Mouse (Mus musculus) MEL (cell line): ENCODE data around the gene Soat2. TPM values are rescaled to one million over a fixed set of nuclear protein-coding genes. Genes with fewer than 3 reads are reported as not detected.

ENCODE experiments used
- DNase-seq: peaks from one replicate; pipeline ENCODE4 v3.0.0; 2011; ENCODE audit warnings: low read depth, low spot score
- H3K27ac ChIP-seq: 2 replicates; pipeline ENCODE4 v1.5.1; 2012; ENCODE audit warnings: low read depth, mild to moderate bottlenecking, control low read depth, low read length, moderate library complexity; ENCODE audit not compliant: control insufficient read depth
- H3K27me3 ChIP-seq, 2 experiments: fragments of 150-350 bp in 1 of 2; sonication (generic) in 1 of 2; 2 replicates each; pipeline ENCODE4 v1.6.1; 2012; ENCODE audit warnings: low read length in 2 of 2, mild to moderate bottlenecking in 2 of 2, improper control_type of control experiment in 1 of 2, moderate library complexity in 1 of 2; ENCODE audit not compliant: insufficient read depth in 2 of 2, control insufficient read depth in 1 of 2
- H3K36me3 ChIP-seq, 2 experiments: 2 replicates each; pipeline ENCODE4 v1.6.1; 2012 to 2014; ENCODE audit warnings: low read length in 2 of 2, improper control_type of control experiment in 1 of 2, inconsistent platforms in 1 of 2, mild to moderate bottlenecking in 1 of 2; ENCODE audit not compliant: insufficient read depth in 2 of 2, control insufficient read depth in 1 of 2
- H3K4me1 ChIP-seq, 2 experiments: fragments of 150-350 bp in 1 of 2; sonication (generic) in 1 of 2; 2 replicates each; pipeline ENCODE4 v1.6.1; 2012; ENCODE audit warnings: low read length in 2 of 2, improper control_type of control experiment in 1 of 2, mild to moderate bottlenecking in 1 of 2; ENCODE audit not compliant: insufficient read depth in 2 of 2, control insufficient read depth in 1 of 2
- H3K4me3 ChIP-seq, 2 experiments: fragments of 150-350 bp in 1 of 2; sonication (generic) in 1 of 2; 2 replicates each; pipeline ENCODE4 v1.5.1; 2012; ENCODE audit warnings: low read depth in 2 of 2, low read length in 2 of 2, mild to moderate bottlenecking in 2 of 2, moderate library complexity in 2 of 2, control low read depth in 1 of 2, improper control_type of control experiment in 1 of 2; ENCODE audit not compliant: control insufficient read depth in 1 of 2, insufficient read depth in 1 of 2
- H3K79me2 ChIP-seq: 2 replicates; pipeline ENCODE4 v1.6.1; 2012; ENCODE audit warnings: mild to moderate bottlenecking, low read length, moderate library complexity; ENCODE audit not compliant: control insufficient read depth, poor library complexity, insufficient read depth
- H3K9ac ChIP-seq: 2 replicates; pipeline ENCODE4 v1.6.1; 2012; ENCODE audit warnings: low read depth, mild to moderate bottlenecking, control low read depth, low read length, moderate library complexity; ENCODE audit not compliant: control insufficient read depth, poor library complexity, severe bottlenecking
- H3K9me3 ChIP-seq: fragments of 150-350 bp; sonication (generic); replicated peaks from 2 replicates; pipeline ENCODE4 v1.6.1; 2012; ENCODE audit warnings: mild to moderate bottlenecking, low read length, improper control_type of control experiment, moderate library complexity; ENCODE audit not compliant: insufficient read depth
- CHD1 ChIP-seq: IDR thresholded peaks from 2 replicates; pipeline ENCODE4 v1.6.1; 2012; ENCODE audit warnings: low read depth, mild to moderate bottlenecking, inconsistent platforms, low read length, improper control_type of control experiment
- ELF1 ChIP-seq: IDR thresholded peaks from 2 replicates; pipeline ENCODE4 v1.6.1; 2014; ENCODE audit warnings: low read depth, mild to moderate bottlenecking, inconsistent platforms, low read length, improper control_type of control experiment, moderate library complexity
- EP300 ChIP-seq, 2 experiments: IDR thresholded peaks; 2 replicates each; pipeline ENCODE4 v1.6.1; 2011; ENCODE audit warnings: improper control_type of control experiment in 2 of 2, low read length in 2 of 2, low read depth in 1 of 2, mild to moderate bottlenecking in 1 of 2
- ETS1 ChIP-seq: IDR thresholded peaks from 2 replicates; pipeline ENCODE4 v1.6.1; 2012; ENCODE audit warnings: low read depth, mild to moderate bottlenecking, inconsistent platforms, low read length, improper control_type of control experiment, moderate library complexity
- HCFC1 ChIP-seq: IDR thresholded peaks from 2 replicates; pipeline ENCODE4 v1.6.1; 2012; ENCODE audit warnings: low read depth, mild to moderate bottlenecking, inconsistent platforms, low read length, improper control_type of control experiment, moderate library complexity
- KAT2A ChIP-seq: conservative IDR thresholded peaks from 2 replicates; pipeline ENCODE4 v1.6.1; 2012; ENCODE audit warnings: low read depth, low read length, improper control_type of control experiment, inconsistent platforms
- MAX ChIP-seq: IDR thresholded peaks from 2 replicates; pipeline ENCODE4 v1.6.1; 2011; ENCODE audit warnings: low read length, improper control_type of control experiment
- MAZ ChIP-seq: IDR thresholded peaks from 2 replicates; pipeline ENCODE4 v1.6.1; 2012; ENCODE audit warnings: low read depth, mild to moderate bottlenecking, inconsistent platforms, low read length, improper control_type of control experiment
- MEF2A ChIP-seq: IDR thresholded peaks from 2 replicates; pipeline ENCODE4 v1.6.1; 2014; ENCODE audit warnings: low read depth, mild to moderate bottlenecking, inconsistent platforms, low read length, improper control_type of control experiment; ENCODE audit not compliant: poor library complexity, insufficient replicate concordance, severe bottlenecking; ENCODE audit errors: extremely low read depth
- MXI1 ChIP-seq: IDR thresholded peaks from 2 replicates; pipeline ENCODE4 v1.6.1; 2011; ENCODE audit warnings: mild to moderate bottlenecking, low read depth, low read length, improper control_type of control experiment
- MYB ChIP-seq: IDR thresholded peaks from 2 replicates; pipeline ENCODE4 v1.6.1; 2011; ENCODE audit warnings: mild to moderate bottlenecking, low read depth, low read length, improper control_type of control experiment
- POLR2AphosphoS2 ChIP-seq: IDR thresholded peaks from 2 replicates; pipeline ENCODE4 v1.6.1; 2011; ENCODE audit warnings: low read length, improper control_type of control experiment
- POLR2AphosphoS5 ChIP-seq: IDR thresholded peaks from 2 replicates; pipeline ENCODE4 v1.6.1; 2012; ENCODE audit warnings: low read depth, borderline replicate concordance, mild to moderate bottlenecking, inconsistent platforms, low read length, moderate library complexity, mixed read lengths
- RAD21 ChIP-seq: IDR thresholded peaks from 2 replicates; pipeline ENCODE4 v1.6.1; 2011; ENCODE audit warnings: mild to moderate bottlenecking, low read depth, low read length, improper control_type of control experiment
- RCOR1 ChIP-seq: IDR thresholded peaks from 2 replicates; pipeline ENCODE4 v1.6.1; 2012; ENCODE audit warnings: low read depth, mild to moderate bottlenecking, inconsistent platforms, low read length, improper control_type of control experiment
- TBP ChIP-seq: IDR thresholded peaks from 2 replicates; pipeline ENCODE4 v1.8.0; 2011; ENCODE audit warnings: low read depth, low read length, improper control_type of control experiment
- TCF12 ChIP-seq: IDR thresholded peaks from 2 replicates; pipeline ENCODE4 v1.6.1; 2014; ENCODE audit warnings: low read depth, mild to moderate bottlenecking, inconsistent platforms, low read length, improper control_type of control experiment, moderate library complexity
- UBTF ChIP-seq: IDR thresholded peaks from 2 replicates; pipeline ENCODE4 v1.6.1; 2012; ENCODE audit warnings: low read depth, mild to moderate bottlenecking, inconsistent platforms, low read length, improper control_type of control experiment, moderate library complexity, borderline replicate concordance; ENCODE audit not compliant: insufficient read depth
- ZC3H11A ChIP-seq: IDR thresholded peaks from 2 replicates; pipeline ENCODE4 v1.6.1; 2012; ENCODE audit warnings: low read depth, mild to moderate bottlenecking, inconsistent platforms, low read length, improper control_type of control experiment
- ZMIZ1 ChIP-seq: IDR thresholded peaks from 2 replicates; pipeline ENCODE4 v1.6.1; 2012; ENCODE audit warnings: low read depth, mild to moderate bottlenecking, inconsistent platforms, low read length, improper control_type of control experiment, moderate library complexity
- polyA plus RNA-seq, 2 experiments: library from polyadenylated mRNA; stranded (reverse) in 1 of 2; unstranded in 1 of 2; fragments of >175 nt in 1 of 2; fragments of >200 nt in 1 of 2; gene quantifications; 2 replicates each; pipeline versions ENCODE4 v1.2.1 to v1.2.4; 2012; ENCODE audit warnings: low replicate concordance in 2 of 2, low read depth in 1 of 2; ENCODE audit not compliant: insufficient read length in 2 of 2, insufficient read depth in 1 of 2, missing spikeins in 1 of 2
- total RNA-seq: library from RNA; depleted of rRNA; stranded (reverse); fragments of 300-350 nt; gene quantifications from 2 replicates; pipeline ENCODE4 v1.2.3, GENCODE M21; 2012

Gene Soat2
- total and polyA plus RNA-seq, 3 experiments: 20.0 to 44.8 TPM; not detected in 1

GRCm38 (mm10) chr15:102108651-102109525 is 41.4 kb upstream of the Soat2 start (continued):
- TF ChIP-seq ZMIZ1 (no peak), UBTF (no peak), EP300 (IDR thresholded peaks at IDR 0.05; ENCODE audit: low read depth in 1 of 2, low read length in 2 of 2) (no peak), RCOR1 (no peak), POLR2AphosphoS5 (no peak), RAD21 (peak; percentile 78), POLR2AphosphoS2 (no peak), MXI1 (peak; percentile 45; the same call in 1 of the 2 replicates), MAZ (peak; percentile 81), TBP (no peak), TCF12 (peak; percentile 28; the same call in 1 of the 2 replicates), ZC3H11A (peak; percentile 23; the same call in 1 of the 2 replicates), MYB (no peak), KAT2A (no peak), CHD1 (no peak), ETS1 (no peak), ELF1 (0 out of 2 replicates have a peak, but pooled peaks have one; percentile 9), MAX (no peak)

GRCm38 (mm10) chr15:102110271-102110670 is 40.1 kb upstream of the Soat2 start:
- no peaks in the 10 kb centered on the region for H3K27me3 ChIP-seq
- peaks cover 0 to 5% of the 10 kb centered on the region in 2 experiments; a peak in 2 of 4 replicates for H3K36me3 ChIP-seq
- no peak overlapping the region for H3K9ac ChIP-seq
- H3K4me3 ChIP-seq: no peak overlapping the region
- no peak for TF ChIP-seq HCFC1
- no peak for TF ChIP-seq MXI1
- no peak for TF ChIP-seq TCF12
- no peak for TF ChIP-seq MEF2A
- TF ChIP-seq, all 39 proteins: peak for 0
- H3K4me1 ChIP-seq: peaks cover 18 to 19% of the 10 kb centered on the region in 2 experiments
- H3K9me3 ChIP-seq: no peaks in the 10 kb centered on the region
- no peaks in the 10 kb centered on the region for H3K79me2 ChIP-seq
- DNase-seq: no peak
- no peak overlapping the region for H3K27ac ChIP-seq
